Mouse (Mus musculus): ENCODE results near the gene Tuba1c. TPM values are rescaled to one million over a fixed set of nuclear protein-coding genes. Genes with fewer than 3 reads are reported as not detected.

Gene Tuba1c
- 100 to 1,000 TPM; 200 to 203 TPM for total RNA-seq (2021)

- DNase-seq: peak; percentile 97
These were observed at the start of gene Tuba1c for GRCm38 (mm10) chr15:99029619-99030584. TSS of gene Tuba1c (plus strand) at chr15:99029891.

DNA sequence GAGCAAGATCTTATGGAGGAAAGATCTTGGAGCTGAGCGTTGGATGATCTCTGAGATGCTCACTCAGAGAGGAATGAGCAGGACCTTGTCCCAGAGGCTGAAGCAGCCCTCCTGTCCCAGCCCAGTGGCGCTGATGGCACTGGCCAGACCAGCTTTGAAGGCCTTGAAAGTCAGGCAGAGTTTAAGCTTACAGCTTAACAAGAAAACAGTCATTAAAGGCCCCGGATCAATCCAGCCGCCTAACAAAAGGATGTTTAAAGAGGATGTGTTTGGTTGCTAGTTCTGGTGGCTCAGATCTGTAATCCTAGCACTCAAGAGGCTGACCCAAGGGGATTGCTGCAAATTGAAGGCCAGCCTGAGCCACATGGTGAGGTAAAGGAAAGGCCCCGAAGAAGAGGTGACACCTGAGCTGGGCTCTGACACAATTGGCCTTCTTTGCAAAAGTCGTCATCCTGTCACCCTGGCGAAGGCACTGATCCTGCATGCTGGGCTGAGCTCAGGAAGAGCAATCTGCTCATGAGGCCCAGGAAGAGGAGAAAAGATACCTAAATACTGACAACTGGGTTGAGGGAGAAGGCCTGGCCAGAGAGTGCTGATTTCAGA, 49.6 kb upstream of the Tuba1c start:
- no peak for DNase-seq

- no peak for DNase-seq
These were observed 47.6 kb upstream of the Tuba1c start for GRCm38 (mm10) chr15:98982100-98982499.

DNA sequence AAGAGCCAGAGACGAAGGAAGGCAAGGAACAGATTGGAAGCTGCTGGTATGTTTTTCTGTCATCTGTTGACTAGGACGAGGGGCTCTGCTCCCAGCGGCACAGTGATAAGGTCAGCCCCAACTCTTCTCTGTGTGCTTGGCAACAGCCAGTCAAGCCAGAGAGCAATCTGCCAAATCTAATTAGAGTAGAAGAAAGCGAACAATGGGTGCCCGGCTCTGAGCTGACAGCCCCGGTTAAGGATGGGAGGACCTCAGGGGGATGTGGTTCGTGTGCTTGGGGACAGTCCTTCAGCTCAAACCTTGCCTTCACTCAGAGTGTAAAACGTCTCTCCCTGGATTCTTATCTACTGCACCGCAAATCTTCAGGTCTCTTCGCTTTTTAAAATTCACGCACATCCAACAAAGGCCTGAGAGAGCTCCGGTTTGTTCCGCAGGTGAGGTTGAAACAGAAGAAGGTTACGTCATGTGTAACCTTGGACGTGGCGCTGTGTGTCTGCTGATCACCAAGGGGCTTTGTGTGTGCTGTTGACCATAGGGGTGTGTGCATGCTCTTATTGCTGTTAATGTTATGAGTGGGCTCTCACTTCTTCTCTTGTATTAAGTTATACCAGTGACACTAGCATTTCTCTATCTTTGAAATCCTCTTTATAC, 46.1 kb upstream of the Tuba1c start:
- no peak for DNase-seq

- DNase-seq: no peak
These were observed 45.0 kb upstream of the Tuba1c start for GRCm38 (mm10) chr15:98984681-98985080.

- DNase-seq: peak; percentile 82
These were observed 44.3 kb upstream of the Tuba1c start for GRCm38 (mm10) chr15:98985240-98985981.

GRCm38 (mm10) chr15:98985982-98986715, 43.5 kb upstream of the Tuba1c start:
- no peak for DNase-seq

DNA sequence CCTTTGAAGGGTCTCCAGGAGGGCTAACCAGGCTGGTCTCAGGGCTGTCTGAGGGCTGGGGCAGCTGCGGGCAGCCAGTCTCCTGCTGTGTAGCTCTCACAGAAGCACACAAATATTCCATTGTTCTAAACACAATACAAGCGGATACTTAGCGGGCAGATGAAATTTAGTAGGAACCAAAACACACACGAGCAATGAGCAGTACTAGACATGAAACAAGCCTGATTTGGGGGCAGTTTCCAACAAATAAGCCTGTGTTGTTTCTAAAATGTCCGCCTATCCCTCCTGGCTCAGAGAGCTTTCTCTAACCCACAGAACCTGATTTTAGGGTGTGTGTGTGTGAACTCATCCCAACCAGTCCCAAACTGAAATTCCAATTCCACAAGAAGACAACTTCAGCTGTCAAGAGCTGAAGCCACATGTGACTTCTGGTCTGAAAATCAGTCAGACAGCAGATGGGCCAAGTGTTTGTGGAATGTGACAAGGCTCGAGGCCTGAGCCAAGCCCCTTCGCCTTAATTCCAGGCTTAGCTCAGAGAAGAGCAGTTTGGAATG, 42.5 kb upstream of the Tuba1c start:
- peak; percentile 55 for DNase-seq

DNA sequence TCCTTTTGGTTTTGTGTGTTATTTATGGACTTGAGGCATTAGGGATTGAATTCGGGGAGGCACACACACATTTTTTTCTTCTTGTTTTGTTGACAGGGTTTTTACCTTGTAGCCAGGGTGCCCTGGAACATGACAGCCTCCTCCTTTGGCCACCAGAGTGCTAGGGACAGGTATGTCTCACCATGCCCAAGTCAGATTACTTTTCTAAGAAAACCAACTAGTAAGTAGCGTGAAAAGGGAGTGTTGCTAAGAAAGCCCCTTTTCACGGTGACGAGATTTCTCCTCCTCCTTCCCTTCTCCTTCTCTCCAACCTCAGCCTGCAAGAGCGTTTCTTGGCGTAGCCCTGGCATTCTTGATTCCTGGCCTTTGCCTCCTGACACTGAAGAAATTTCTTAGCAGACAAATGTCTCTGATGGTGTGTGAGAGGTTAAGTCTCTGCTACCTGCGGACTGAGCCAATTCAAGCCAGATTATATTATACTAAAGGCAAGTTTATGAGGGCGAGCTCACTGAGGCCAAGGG, 42.0 kb upstream of the Tuba1c start:
- DNase-seq: no peak

DNA sequence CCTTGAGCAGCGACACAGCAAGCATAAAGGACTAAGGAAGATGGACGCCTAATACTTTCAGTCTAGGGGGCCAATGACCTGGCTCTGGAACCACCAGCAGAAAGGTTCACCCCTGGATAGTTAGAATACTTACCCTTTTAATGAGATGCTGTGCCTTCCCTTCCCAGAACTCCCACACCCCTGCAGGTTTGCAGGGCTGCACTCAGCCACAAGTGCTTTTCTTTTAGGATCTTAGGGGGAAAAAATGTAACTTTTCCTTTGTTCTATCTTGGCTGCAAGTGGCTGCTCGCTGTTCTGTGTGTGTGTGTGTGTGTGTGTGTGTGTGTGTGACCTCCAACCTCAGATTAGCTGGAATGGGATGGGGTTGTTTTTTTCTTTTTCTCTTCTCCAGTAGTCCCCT, 40.9 kb upstream of the Tuba1c start:
- DNase-seq: no peak

- DNase-seq: no peak
These were observed 39.8 kb upstream of the Tuba1c start for GRCm38 (mm10) chr15:98989701-98990430.

GRCm38 (mm10) chr15:98990669-98991539, 38.8 kb upstream of the Tuba1c start:
- DNase-seq: no peak

DNA sequence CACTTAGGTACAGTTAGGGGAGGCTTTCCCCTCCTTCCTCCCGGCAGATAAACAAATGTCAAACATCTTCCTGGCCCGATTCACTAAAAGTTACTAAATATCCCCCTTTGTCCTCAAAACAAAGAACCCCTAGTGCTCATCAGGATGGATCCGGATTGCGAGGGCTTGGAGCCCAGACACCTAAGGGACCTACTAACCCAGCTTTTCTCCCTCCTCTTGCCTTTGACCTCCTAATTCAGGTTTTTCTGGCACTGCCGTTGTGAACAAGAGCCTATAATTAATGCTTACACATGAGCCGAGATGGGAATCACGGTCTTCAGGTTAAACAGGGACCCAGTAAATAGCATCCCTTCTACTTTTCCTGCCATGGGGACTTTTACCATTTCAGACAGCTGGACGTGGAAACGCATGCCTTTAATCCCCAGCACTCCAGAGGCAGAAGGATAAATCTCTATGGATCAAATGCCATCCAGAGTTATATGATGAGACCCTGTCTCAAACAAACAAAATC, 38.1 kb upstream of the Tuba1c start:
- no peak for DNase-seq

DNA sequence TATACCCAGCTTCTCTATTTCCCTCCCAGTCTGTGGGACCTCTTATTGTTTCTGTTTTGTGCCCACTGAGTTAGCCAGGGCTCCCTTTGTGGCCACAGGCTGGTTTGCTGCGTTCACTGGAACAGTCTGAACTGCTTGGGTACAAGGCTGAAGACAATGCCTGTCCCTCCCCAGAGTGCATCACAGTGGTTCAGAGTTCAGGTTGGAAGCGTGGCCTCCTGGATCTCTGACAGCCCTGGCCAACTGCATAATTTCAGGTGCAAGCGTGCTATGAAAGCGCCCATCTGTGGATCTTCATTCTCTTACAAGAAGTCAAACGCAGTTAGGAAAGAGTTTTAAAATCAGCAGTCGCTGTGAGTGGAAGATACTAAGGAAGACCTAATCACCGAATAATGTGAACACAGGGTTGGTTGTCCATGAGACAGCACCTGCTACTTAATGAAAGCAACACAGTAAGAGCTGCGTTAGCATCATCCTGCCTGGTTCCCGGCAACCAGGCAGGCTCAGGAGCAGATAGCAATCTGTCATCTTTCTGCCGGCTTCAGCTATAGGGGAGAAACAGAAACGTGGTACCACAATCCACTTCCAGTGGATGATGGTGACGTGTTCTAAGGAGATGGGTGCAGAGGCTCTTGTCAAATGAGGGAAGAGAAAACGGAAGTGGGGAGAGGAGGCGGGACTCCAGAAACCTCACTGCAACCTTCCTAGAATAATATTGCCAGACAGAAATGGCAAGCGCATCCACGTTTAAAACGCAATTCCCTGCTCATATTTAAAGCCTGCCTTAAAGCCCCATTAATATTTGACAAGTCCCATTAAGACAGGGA, 37.4 kb upstream of the Tuba1c start:
- DNase-seq: peak; percentile 56

DNA sequence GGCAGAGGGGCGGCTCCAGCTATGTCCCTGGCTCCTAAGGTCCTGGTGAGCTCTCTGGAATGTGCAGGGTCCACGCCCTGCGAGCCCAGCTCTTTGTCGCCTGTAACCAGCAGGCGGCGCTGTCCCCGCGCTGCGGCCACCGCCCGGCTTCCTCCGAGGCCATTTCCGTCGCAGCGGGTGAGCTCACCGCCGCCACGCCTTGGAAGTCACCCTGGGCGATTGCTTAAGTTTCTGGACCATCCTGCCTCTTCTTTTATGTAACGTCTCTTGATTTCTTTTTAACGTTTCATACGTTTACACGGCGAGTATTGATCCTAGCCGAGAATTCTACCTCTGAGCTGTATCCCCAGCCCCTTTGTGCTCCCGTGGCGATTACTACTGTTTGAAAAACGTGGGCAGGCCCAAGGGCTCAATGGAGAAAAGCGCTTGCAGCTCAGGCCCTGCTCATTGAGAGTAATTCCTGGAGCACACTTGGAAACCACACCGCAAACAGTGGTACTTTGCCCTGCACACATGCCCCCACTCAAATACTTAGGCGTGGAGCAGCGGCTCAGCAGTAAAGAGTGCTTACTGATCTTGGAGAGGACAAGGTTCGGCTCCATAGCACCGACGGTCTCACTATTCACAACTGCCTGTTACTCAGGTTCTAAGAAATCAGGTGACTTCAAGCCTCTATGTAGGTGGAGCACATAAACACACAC, 36.4 kb upstream of the Tuba1c start:
- DNase-seq: peak; percentile 99

DNA sequence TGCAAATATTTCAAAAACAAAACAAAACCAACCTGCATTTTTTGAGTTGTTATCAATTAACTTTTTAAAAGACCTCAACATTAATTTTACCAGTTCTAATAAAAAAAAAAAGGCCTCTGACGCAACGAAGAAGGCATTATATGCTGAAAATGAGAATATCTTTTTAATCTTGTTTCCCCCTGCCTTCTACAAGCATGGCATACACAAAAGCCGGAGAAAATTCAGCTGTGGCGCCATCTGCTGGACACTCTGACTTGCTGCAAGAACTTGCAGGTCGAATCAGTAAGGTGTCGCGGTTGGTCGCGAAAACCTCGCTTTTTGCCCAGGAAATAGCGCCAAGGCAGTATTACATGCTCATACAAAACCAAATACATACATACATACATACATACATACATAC, 35.8 kb upstream of the Tuba1c start:
- peak; percentile 93 for DNase-seq

DNA sequence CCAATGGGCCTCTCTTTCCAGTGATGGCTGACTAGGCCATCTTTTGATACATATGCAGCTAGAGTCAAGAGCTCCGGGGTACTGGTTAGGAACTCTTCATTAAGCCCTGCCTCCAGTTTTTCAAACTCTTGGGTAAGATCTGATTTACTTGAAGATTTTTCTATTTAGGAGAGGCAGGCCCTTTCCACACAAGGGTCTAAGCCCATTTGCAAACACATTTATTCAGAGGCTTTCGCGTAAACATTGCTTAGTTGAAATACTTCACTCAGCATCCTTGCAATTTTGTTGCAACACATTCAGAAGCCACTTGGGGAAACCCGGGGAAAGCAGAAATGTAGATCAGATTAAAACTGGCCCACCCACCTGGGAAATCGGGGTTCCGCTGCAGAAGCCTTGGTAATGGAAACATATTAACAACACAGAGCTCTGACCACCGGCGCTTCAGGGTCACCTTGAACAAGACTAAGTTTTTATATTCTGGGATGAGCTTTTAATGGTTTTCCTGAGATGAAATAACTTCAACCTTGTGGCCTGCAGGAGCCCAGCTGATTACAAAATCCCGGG, 34.7 kb upstream of the Tuba1c start:
- no peak for DNase-seq

Data from heart, postnatal 4 days (tissue).